Comparison of ENCODE assay signal across 8 mouse cellular contexts in genomic region chr8:90955761-90956136, GRCm38 (mm10).
DNase-seq lines count a peak whose midpoint lies in the region; ATAC-seq and TF ChIP-seq lines count a peak whose summit lies in the region.

No protein-coding gene starts in this region.

- peaks cover 16% of the 10 kb centered on the region for H3K36me3 ChIP-seq in heart, embryonic 14.5 days (ENCODE audit: control insufficient read depth, insufficient read depth, low read length)
- H3K36me3 ChIP-seq in G1E (replicated peaks) (peaks cover 16% of the 10 kb centered on the region), macrophage (ENCODE audit: inconsistent target) (no peaks in the 10 kb centered on the region)
- H3K36me3 ChIP-seq in hindbrain, embryonic 10.5 days = peaks cover 15% of the 10 kb centered on the region; the same call in 1 of the 2 replicates

- no peak for ATAC-seq in heart, embryonic 14.5 days (ENCODE audit: insufficient number of reproducible peaks, insufficient read depth, low FRiP score, low read depth)
- ATAC-seq in G1E (ENCODE audit: extremely low read depth, insufficient number of reproducible peaks, low FRiP score, poor library complexity, severe bottlenecking) = no peak

- no peaks in the 10 kb centered on the region for H3K27me3 ChIP-seq in heart, embryonic 14.5 days (ENCODE audit: control insufficient read depth, insufficient read depth, low read length)
- no peaks in the 10 kb centered on the region for H3K27me3 ChIP-seq in G1E (ENCODE audit: insufficient read depth, low read length)
- H3K27me3 ChIP-seq in hindbrain, embryonic 10.5 days (ENCODE audit: insufficient read depth, poor library complexity, severe bottlenecking) = no peaks in the 10 kb centered on the region

- DNase-seq in heart, postnatal 25 days (ENCODE audit: low spot score) = no peak
- no peak for DNase-seq in G1E (ENCODE audit: low spot score)
- no peak for DNase-seq in hindbrain, embryonic 10.5 days (ENCODE audit: low spot score)
- DNase-seq in layer of hippocampus, adult 9-10 months (ENCODE audit: low spot score) = no peak
- no peak for DNase-seq in urinary bladder, postnatal 14 days (ENCODE audit: low spot score)
- DNase-seq in left cerebral cortex, postnatal 14 days (ENCODE audit: low spot score in 2 of 2) = no peak

- H3K4me3 ChIP-seq in heart, embryonic 14.5 days (ENCODE audit: control insufficient read depth in 1 of 2, insufficient read depth in 1 of 2, low read depth in 1 of 2, low read length in 2 of 2) = peak overlapping the region in 1 of 2 experiments; percentile 56; a peak in 3 of 4 replicates
- peak overlapping the region; percentile 65 for H3K4me3 ChIP-seq in G1E (ENCODE audit: low read depth, low read length)
- peak overlapping the region; percentile 60 for H3K4me3 ChIP-seq in hindbrain, embryonic 10.5 days
- peak overlapping the region; percentile 41 for H3K4me3 ChIP-seq in macrophage (ENCODE audit: inconsistent target)

- peaks cover 50% of the 10 kb centered on the region for H3K79me2 ChIP-seq in macrophage (ENCODE audit: inconsistent target)

- intact Hi-C loops in heart, postnatal 25 days (cut with DNase I) = loop anchor here (2.0 kb wide), 3 partner anchors 47 to 161 kb away; partner anchors contain the start of gene Chd9
- intact Hi-C loops in left cerebral cortex, postnatal 14 days (cut with DNase I) = loop anchor here (1.0 to 5.0 kb wide), 2 partner anchors 48 to 127 kb away; partner anchors contain the start of gene Chd9

- peak overlapping the region in 1 of 2 experiments; percentile 98; a peak in 2 of 4 replicates for H3K27ac ChIP-seq in heart, embryonic 14.5 days (replicated peaks in 1 of 2; ENCODE audit: control insufficient read depth in 1 of 2, insufficient read depth in 1 of 2, low read depth in 2 of 2, low read length in 2 of 2)
- H3K27ac ChIP-seq in hindbrain, embryonic 10.5 days = peak overlapping the region; percentile 98
- H3K27ac ChIP-seq in macrophage = peak overlapping the region; percentile 80

- peak overlapping the region; percentile 88 for H3K9ac ChIP-seq in heart, embryonic 14.5 days (ENCODE audit: low read length)

- H3K9me3 ChIP-seq in heart, embryonic 14.5 days (ENCODE audit: control insufficient read depth, low read length) = no peaks in the 10 kb centered on the region
- H3K9me3 ChIP-seq in G1E (replicated peaks) = no peaks in the 10 kb centered on the region
- H3K9me3 ChIP-seq in hindbrain, embryonic 10.5 days = no peaks in the 10 kb centered on the region

- H3K4me1 ChIP-seq in heart, embryonic 14.5 days (ENCODE audit: control insufficient read depth in 2 of 2, insufficient read depth in 2 of 2, low read length in 2 of 2) = peaks cover 0 to 14% of the 10 kb centered on the region in 2 experiments; a peak in 2 of 4 replicates
- peaks cover 39% of the 10 kb centered on the region for H3K4me1 ChIP-seq in G1E (ENCODE audit: insufficient read depth, low read depth, low read length)
- H3K4me1 ChIP-seq in hindbrain, embryonic 10.5 days (replicated peaks) = peaks cover 52% of the 10 kb centered on the region

- no peak for TF ChIP-seq CTCF in G1E (IDR thresholded peaks at IDR 0.05; ENCODE audit: low read depth, low read length)

- H3K4me2 ChIP-seq in heart, embryonic 14.5 days (ENCODE audit: low read length) = peak overlapping the region; percentile 80
